Comparison of ENCODE assay signal across 26 mouse cellular contexts in genomic region chr7:63955440-63955839, GRCm38 (mm10). TPM values are rescaled to one million over a fixed set of nuclear protein-coding genes. Genes with fewer than 3 reads are reported as not detected.
DNase-seq lines count a peak whose midpoint lies in the region; ATAC-seq and TF ChIP-seq lines count a peak whose summit lies in the region.
"Had no signal": no experiment of that assay in that cellular context is flagged by ENCODE, and none has a peak within 500 bp of the region (broad histone marks: within the 10 kb centered on the region; RNA-seq: fewer than 3 reads in every experiment).

No protein-coding gene starts in this region.

- DNase-seq in midbrain, embryonic 11.5 days (ENCODE audit: low spot score, missing footprints) = peak; percentile 59
- DNase-seq in midbrain, postnatal 0 days (ENCODE audit: low spot score) = no peak
- DNase-seq in forebrain, embryonic 14.5 days (ENCODE audit: low spot score) = no peak
- no peak for DNase-seq in liver, postnatal 0 days
- DNase-seq in heart, postnatal 25 days (ENCODE audit: low spot score) = no peak
- DNase-seq: adrenal gland, adult 2 months; embryo, embryonic 11 days; gastrocnemius, adult 2 months; heart, postnatal 36 days; kidney, adult 2 months; kidney, postnatal 14 days; lung, postnatal 10 days; right cerebral cortex, adult 18-20 months had no signal

- TF ChIP-seq EP300 in liver, postnatal 0 days (IDR thresholded peaks at IDR 0.05; ENCODE audit: low read depth) = no peak

- TF ChIP-seq CTCF in midbrain, postnatal 0 days (IDR thresholded peaks at IDR 0.05) = no peak
- TF ChIP-seq CTCF in liver, postnatal 0 days (IDR thresholded peaks at IDR 0.05; ENCODE audit: low read depth) = no peak

- WGBS in forebrain, embryonic 13.5 days = 96% methylated on average over 2 of the region's 2 CpGs
- 93% methylated on average over 2 of the region's 2 CpGs for WGBS in forebrain, embryonic 16.5 days
- 93% methylated on average over 2 of the region's 2 CpGs for WGBS in midbrain, embryonic 11.5 days
- 86% methylated on average over 2 of the region's 2 CpGs for WGBS in midbrain, postnatal 0 days
- WGBS in forebrain, embryonic 14.5 days = 97% methylated on average over 2 of the region's 2 CpGs
- WGBS in liver, postnatal 0 days (ENCODE audit: insufficient replicate concordance) = 81% methylated on average over 2 of the region's 2 CpGs

- no peak for ATAC-seq in forebrain, embryonic 13.5 days
- no peak for ATAC-seq in forebrain, embryonic 16.5 days
- ATAC-seq in midbrain, embryonic 11.5 days (ENCODE audit: low FRiP score) = no peak
- ATAC-seq in midbrain, postnatal 0 days (ENCODE audit: low FRiP score) = no peak
- ATAC-seq in forebrain, embryonic 14.5 days = no peak
- ATAC-seq in liver, postnatal 0 days = no peak
- no peak for ATAC-seq in megakaryocyte, adult 5-6 weeks (ENCODE audit: poor library complexity, severe bottlenecking)
- ATAC-seq: inflammation-experienced regulatory T-cells, adult 6 months had no signal

- intact Hi-C loops in heart, postnatal 25 days (cut with DNase I) = no loop called here

- H3K4me1 ChIP-seq in forebrain, embryonic 13.5 days = peaks cover 60% of the 10 kb centered on the region
- H3K4me1 ChIP-seq in forebrain, embryonic 16.5 days (replicated peaks; ENCODE audit: control insufficient read depth, insufficient read depth, low read length) = peaks cover 42% of the 10 kb centered on the region
- H3K4me1 ChIP-seq in midbrain, embryonic 11.5 days (ENCODE audit: control insufficient read depth, insufficient read depth, low read length) = peaks cover 37% of the 10 kb centered on the region
- H3K4me1 ChIP-seq in midbrain, postnatal 0 days (ENCODE audit: insufficient read depth, low read length) = peaks cover 20% of the 10 kb centered on the region
- H3K4me1 ChIP-seq in forebrain, embryonic 14.5 days (ENCODE audit: control insufficient read depth, insufficient read depth, low read length) = peaks cover 44% of the 10 kb centered on the region
- H3K4me1 ChIP-seq in liver, postnatal 0 days (ENCODE audit: insufficient read depth) = peaks cover 36% of the 10 kb centered on the region

- no peaks in the 10 kb centered on the region for H3K27me3 ChIP-seq in forebrain, embryonic 13.5 days
- no peaks in the 10 kb centered on the region for H3K27me3 ChIP-seq in forebrain, embryonic 16.5 days (replicated peaks; ENCODE audit: control insufficient read depth, insufficient read depth, low read length)
- no peaks in the 10 kb centered on the region for H3K27me3 ChIP-seq in midbrain, embryonic 11.5 days (ENCODE audit: control insufficient read depth, insufficient read depth, low read length)
- H3K27me3 ChIP-seq in midbrain, postnatal 0 days (ENCODE audit: insufficient read depth, low read length) = no peaks in the 10 kb centered on the region; the same call in 1 of the 2 replicates
- no peaks in the 10 kb centered on the region for H3K27me3 ChIP-seq in forebrain, embryonic 14.5 days (replicated peaks; ENCODE audit: control insufficient read depth, insufficient read depth, low read length)
- H3K27me3 ChIP-seq in liver, postnatal 0 days (ENCODE audit: insufficient read depth, low read length) = no peaks in the 10 kb centered on the region
- H3K27me3 ChIP-seq: embryonic facial prominence, embryonic 15.5 days; heart, embryonic 13.5 days; limb, embryonic 15.5 days had no signal

- H3K4me2 ChIP-seq in forebrain, embryonic 13.5 days = no peak overlapping the region
- no peak overlapping the region for H3K4me2 ChIP-seq in forebrain, embryonic 16.5 days (ENCODE audit: low read length)
- H3K4me2 ChIP-seq in midbrain, embryonic 11.5 days = no peak overlapping the region
- H3K4me2 ChIP-seq in midbrain, postnatal 0 days (ENCODE audit: low read depth, low read length, poor library complexity, severe bottlenecking) = no peak overlapping the region
- H3K4me2 ChIP-seq in forebrain, embryonic 14.5 days (ENCODE audit: low read length) = no peak overlapping the region
- no peak overlapping the region for H3K4me2 ChIP-seq in liver, postnatal 0 days (ENCODE audit: low read depth, low read length)
- H3K4me2 ChIP-seq: embryonic facial prominence, embryonic 15.5 days; heart, embryonic 13.5 days; limb, embryonic 15.5 days had no signal

- no peaks in the 10 kb centered on the region for H3K9me3 ChIP-seq in forebrain, embryonic 13.5 days (replicated peaks)
- no peaks in the 10 kb centered on the region for H3K9me3 ChIP-seq in forebrain, embryonic 16.5 days (ENCODE audit: control insufficient read depth, low read length)
- no peaks in the 10 kb centered on the region for H3K9me3 ChIP-seq in midbrain, embryonic 11.5 days (ENCODE audit: control insufficient read depth, low read length)
- H3K9me3 ChIP-seq in midbrain, postnatal 0 days (ENCODE audit: low read length) = no peaks in the 10 kb centered on the region
- no peaks in the 10 kb centered on the region for H3K9me3 ChIP-seq in forebrain, embryonic 14.5 days (replicated peaks; ENCODE audit: control insufficient read depth, low read length)
- no peaks in the 10 kb centered on the region for H3K9me3 ChIP-seq in liver, postnatal 0 days (ENCODE audit: low read length)
- H3K9me3 ChIP-seq: embryonic facial prominence, embryonic 15.5 days; heart, embryonic 13.5 days; limb, embryonic 15.5 days had no signal

- no peaks in the 10 kb centered on the region for H3K36me3 ChIP-seq in forebrain, embryonic 13.5 days (ENCODE audit: poor library complexity, severe bottlenecking)
- H3K36me3 ChIP-seq in forebrain, embryonic 16.5 days (ENCODE audit: control insufficient read depth, insufficient read depth) = no peaks in the 10 kb centered on the region
- no peaks in the 10 kb centered on the region for H3K36me3 ChIP-seq in midbrain, embryonic 11.5 days (ENCODE audit: control insufficient read depth, insufficient read depth, low read length)
- H3K36me3 ChIP-seq in midbrain, postnatal 0 days (ENCODE audit: insufficient read depth, low read length) = no peaks in the 10 kb centered on the region
- H3K36me3 ChIP-seq in forebrain, embryonic 14.5 days (ENCODE audit: control insufficient read depth, insufficient read depth, low read length) = no peaks in the 10 kb centered on the region
- no peaks in the 10 kb centered on the region for H3K36me3 ChIP-seq in liver, postnatal 0 days (replicated peaks; ENCODE audit: insufficient read depth, low read length)
- H3K36me3 ChIP-seq: embryonic facial prominence, embryonic 15.5 days; heart, embryonic 13.5 days; limb, embryonic 15.5 days had no signal

- peak overlapping the region; percentile 98; the same call in 1 of the 2 replicates for H3K27ac ChIP-seq in forebrain, embryonic 13.5 days
- H3K27ac ChIP-seq in forebrain, embryonic 16.5 days (ENCODE audit: low read length) = no peak overlapping the region
- no peak overlapping the region for H3K27ac ChIP-seq in midbrain, embryonic 11.5 days (ENCODE audit: low read depth, low read length)
- no peak overlapping the region for H3K27ac ChIP-seq in midbrain, postnatal 0 days (ENCODE audit: low read depth, low read length)
- peak overlapping the region; percentile 98; the same call in 1 of the 2 replicates for H3K27ac ChIP-seq in forebrain, embryonic 14.5 days (ENCODE audit: low read depth, low read length)
- peak overlapping the region; percentile 35; the same call in 1 of the 2 replicates for H3K27ac ChIP-seq in liver, postnatal 0 days (ENCODE audit: low read depth)
- H3K27ac ChIP-seq: embryonic facial prominence, embryonic 15.5 days; gastrocnemius, adult 2 months; heart, embryonic 13.5 days; limb, embryonic 15.5 days had no signal

- no peak overlapping the region for H3K4me3 ChIP-seq in forebrain, embryonic 13.5 days
- H3K4me3 ChIP-seq in forebrain, embryonic 16.5 days (replicated peaks; ENCODE audit: low read length) = no peak overlapping the region
- no peak overlapping the region for H3K4me3 ChIP-seq in midbrain, embryonic 11.5 days (ENCODE audit: low read depth, low read length)
- H3K4me3 ChIP-seq in midbrain, postnatal 0 days (ENCODE audit: low read depth, low read length) = no peak overlapping the region
- H3K4me3 ChIP-seq in forebrain, embryonic 14.5 days (ENCODE audit: low read depth, low read length) = no peak overlapping the region
- no peak overlapping the region for H3K4me3 ChIP-seq in liver, postnatal 0 days (ENCODE audit: low read depth, low read length)
- H3K4me3 ChIP-seq: embryonic facial prominence, embryonic 15.5 days; gastrocnemius, adult 2 months; heart, embryonic 13.5 days; limb, embryonic 15.5 days had no signal

- no peak overlapping the region for H3K9ac ChIP-seq in forebrain, embryonic 13.5 days
- no peak overlapping the region for H3K9ac ChIP-seq in forebrain, embryonic 16.5 days (replicated peaks; ENCODE audit: low read depth, low read length)
- H3K9ac ChIP-seq in midbrain, embryonic 11.5 days (ENCODE audit: low read length) = no peak overlapping the region
- no peak overlapping the region for H3K9ac ChIP-seq in midbrain, postnatal 0 days (replicated peaks; ENCODE audit: low read length, poor library complexity, severe bottlenecking)
- no peak overlapping the region for H3K9ac ChIP-seq in forebrain, embryonic 14.5 days (ENCODE audit: low read length)
- H3K9ac ChIP-seq in liver, postnatal 0 days (replicated peaks) = 0 out of 2 replicates have a peak overlapping the region, but pooled peaks have one; percentile 5
- H3K9ac ChIP-seq: embryonic facial prominence, embryonic 15.5 days; heart, embryonic 13.5 days; limb, embryonic 15.5 days had no signal

RNA-seq across cellular contexts. Expression of gene Klf13, which starts 16.7 kb away (rescaled TPM):
- 30.4 and 33.5 TPM in 2 replicates for polyA plus RNA-seq in forebrain, embryonic 13.5 days (2015; fragmentation: Nextera tagmentation; extraction: Ambion mirVana)
- polyA plus RNA-seq in forebrain, embryonic 16.5 days (2015; fragmentation: Nextera tagmentation; extraction: Ambion mirVana) = 31.1 and 33.7 TPM in 2 replicates
- polyA plus RNA-seq in midbrain, embryonic 11.5 days (2014; fragmentation: Nextera tagmentation; extraction: Ambion mirVana) = 31.5 and 32.0 TPM in 2 replicates
- 26.6 and 26.7 TPM in 2 replicates for total RNA-seq in midbrain, postnatal 0 days (2014; rRNA removed)
- 19.7 and 21.5 TPM in 2 replicates for polyA plus RNA-seq in midbrain, postnatal 0 days (2015; fragmentation: Nextera tagmentation; extraction: Ambion mirVana)
- 28.2 and 33.2 TPM in 2 replicates for polyA plus RNA-seq in forebrain, embryonic 14.5 days (2014; fragmentation: Nextera tagmentation; extraction: Ambion mirVana)
- 25.5 and 25.7 TPM in 2 replicates for polyA plus RNA-seq in liver, postnatal 0 days (2015; fragmentation: Nextera tagmentation; extraction: Ambion mirVana)
- total RNA-seq in heart, postnatal 25 days (2021) = 10 to 100 TPM; 43.8 to 63.8 TPM
- 108 and 122 TPM in 2 replicates for total RNA-seq in megakaryocyte, adult 5-6 weeks (2015)
- total RNA-seq in megakaryocyte, adult 5-6 weeks (2017) = 61.7 and 64.4 TPM in 2 replicates

RNA-seq across cellular contexts. Expression of gene E030018B13Rik, which starts 38.8 kb away (rescaled TPM):
- 0.22 TPM in 1 of 2 replicates, not detected in the other for polyA plus RNA-seq in forebrain, embryonic 13.5 days (2015; fragmentation: Nextera tagmentation; extraction: Ambion mirVana)
- polyA plus RNA-seq in forebrain, embryonic 16.5 days (2015; fragmentation: Nextera tagmentation; extraction: Ambion mirVana) = 0.35 TPM in 1 of 2 replicates, not detected in the other
- 0.14 TPM in 1 of 2 replicates, not detected in the other for polyA plus RNA-seq in midbrain, embryonic 11.5 days (2014; fragmentation: Nextera tagmentation; extraction: Ambion mirVana)
- total RNA-seq in midbrain, postnatal 0 days (2014; rRNA removed) = not detected in 2 replicates
- polyA plus RNA-seq in midbrain, postnatal 0 days (2015; fragmentation: Nextera tagmentation; extraction: Ambion mirVana) = not detected in 2 replicates
- polyA plus RNA-seq in forebrain, embryonic 14.5 days (2014; fragmentation: Nextera tagmentation; extraction: Ambion mirVana) = not detected in 2 replicates
- polyA plus RNA-seq in liver, postnatal 0 days (2015; fragmentation: Nextera tagmentation; extraction: Ambion mirVana) = 0.14 TPM in 1 of 2 replicates, not detected in the other
- total RNA-seq in heart, postnatal 25 days (2021) = not detected
- total RNA-seq in megakaryocyte, adult 5-6 weeks (2015) = not detected in 2 replicates
- total RNA-seq in megakaryocyte, adult 5-6 weeks (2017) = not detected in 2 replicates
- total RNA-seq: adrenal gland, adult 2 months; CH12.LX; heart, postnatal 36 days; left cerebral cortex, adult 18-20 months; left cerebral cortex, postnatal 36 days; megakaryocyte progenitor cell, adult 5-6 weeks; monocyte, adult 5-6 weeks had no signal
- polyA plus RNA-seq: adrenal gland, adult 2 months; heart, embryonic 13.5 days; kidney, adult 2 months; limb, embryonic 15.5 days; neural tube, embryonic 11.5 days had no signal

Comparison
In these comparisons a context has a peak if more than half of its experiments do, and no peak if none do; other contexts are left out.
1. H3K27ac ChIP-seq: peak in forebrain, embryonic 13.5 days (single experiment), forebrain, embryonic 14.5 days (single experiment) and liver, postnatal 0 days (single experiment); none in forebrain, embryonic 16.5 days (single experiment), midbrain, embryonic 11.5 days (single experiment) and midbrain, postnatal 0 days (single experiment).